Mouse (Mus musculus) liver, adult 2 months (tissue): ENCODE results near the gene Pcbp1.
"Not testable (repeated sequence)": the region's sequence is repeated elsewhere in the genome, so short reads cannot be mapped to it uniquely, and the experiment has no call there.

ENCODE experiments used
- CTCF ChIP-seq: fragments of 200-500 bp; IDR thresholded peaks from 2 replicates; pipeline ENCODE4 v1.5.1; 2011; ENCODE audit warnings: low read depth, low read length, control low read depth
- POLR2A ChIP-seq: fragments of 200-500 bp; IDR thresholded peaks from 2 replicates; pipeline ENCODE4 v1.6.1; 2011; ENCODE audit warnings: low read length, control low read depth; ENCODE audit not compliant: insufficient read depth; ENCODE audit errors: extremely low read depth

DNA sequence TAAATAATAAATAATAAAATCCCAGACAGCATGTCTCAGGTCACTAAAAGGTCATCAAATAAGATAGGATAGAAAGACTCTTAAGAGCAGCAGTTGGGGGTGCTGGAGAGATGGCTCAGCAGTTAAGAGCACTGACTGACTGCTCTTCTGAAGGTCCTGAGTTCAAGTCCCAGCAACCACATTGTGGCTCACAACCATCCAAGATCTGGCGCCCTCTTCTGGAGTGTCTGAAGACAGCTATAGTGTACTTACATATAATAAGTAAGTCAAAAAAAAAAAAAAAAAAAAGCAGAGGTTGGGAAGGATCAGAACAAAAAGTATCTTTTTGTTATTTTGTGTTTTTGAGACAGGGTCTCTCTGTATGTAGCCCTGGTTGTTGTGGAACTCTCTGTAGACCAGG, 31.1 kb upstream of the Pcbp1 start:
- not testable (repeated sequence) for TF ChIP-seq POLR2A, CTCF
